Mouse (Mus musculus) cerebellum, adult 9-10 months (tissue): ENCODE measurements around the gene Auts2.
"Not testable (repeated sequence)": the region's sequence is repeated elsewhere in the genome, so short reads cannot be mapped to it uniquely, and the experiment has no call there.

Experiments
- DNase-seq: peaks from one replicate; pipeline ENCODE4 v3.0.0; 2022

Gene Auts2

GRCm38 (mm10) chr5:132543118-132544071 lies at the start of gene Auts2:
TSS of gene Auts2 (minus strand) at chr5:132543344.
- DNase-seq: peak; percentile 88

DNA sequence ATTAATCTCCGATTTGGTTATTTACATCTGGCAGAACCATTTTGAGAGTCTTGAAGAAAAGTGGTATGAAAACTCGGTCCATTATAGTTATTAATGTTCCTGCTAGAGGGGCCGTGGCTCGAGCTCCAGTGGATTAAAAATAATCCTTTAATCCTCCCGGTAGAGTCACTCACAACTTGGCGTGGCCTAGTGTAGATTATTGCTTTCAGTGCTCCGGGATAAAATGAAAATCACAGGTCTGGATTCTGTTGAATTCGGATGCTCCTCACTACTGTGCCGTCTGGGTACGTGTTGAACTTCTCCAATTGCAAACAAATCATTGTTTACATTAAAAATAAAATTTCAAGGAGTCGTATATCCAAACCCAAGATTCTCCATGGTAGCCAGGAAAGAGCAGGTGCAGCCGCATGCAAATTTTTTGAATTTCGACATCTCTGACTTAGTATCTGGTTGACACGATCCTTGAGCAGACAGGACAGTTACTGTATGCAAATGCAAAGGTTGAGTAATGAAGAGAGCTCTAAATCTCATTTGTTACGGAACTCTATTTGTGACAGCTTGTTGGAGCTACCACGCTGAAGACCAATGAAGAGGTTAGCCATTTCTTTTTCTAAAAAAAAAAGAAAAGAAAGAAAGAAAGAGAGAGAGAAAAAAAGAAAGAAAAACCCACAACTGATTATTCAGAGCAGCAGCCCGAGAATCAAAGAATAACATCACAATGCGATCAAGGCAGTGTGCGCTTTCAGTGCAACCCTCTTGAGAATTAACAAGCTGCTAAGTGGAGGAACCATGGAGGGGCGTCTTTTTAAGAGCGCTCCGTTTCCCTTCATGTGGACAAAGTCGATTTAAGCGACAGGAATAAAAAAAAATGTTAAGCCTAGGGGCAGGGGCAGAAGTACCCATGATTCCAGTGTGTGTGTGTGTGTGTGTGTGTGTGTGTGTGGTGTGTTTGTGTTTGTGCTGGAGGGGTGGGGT lies 48.9 kb upstream of the Auts2 start:
- no peak for DNase-seq

DNA sequence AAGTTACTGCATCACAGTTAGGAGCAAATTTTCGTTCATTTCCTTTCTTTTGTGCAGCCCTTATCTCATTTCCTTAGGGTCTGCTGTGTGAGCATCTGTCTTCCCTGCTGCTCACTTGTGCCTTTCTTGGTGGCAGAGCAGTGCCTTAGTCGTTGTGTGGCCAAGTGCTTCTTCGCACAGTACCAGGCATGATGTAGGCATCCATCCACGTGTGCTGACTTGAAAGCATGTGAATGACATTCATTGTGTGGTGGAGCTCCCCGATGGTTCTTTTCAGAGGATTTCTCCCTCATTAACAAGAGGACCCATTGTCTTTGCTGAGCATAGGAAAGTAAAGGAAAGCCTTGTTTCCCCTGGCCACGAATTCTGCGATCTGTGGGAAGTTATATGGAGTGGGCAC lies 36.6 kb upstream of the Auts2 start:
- no peak for DNase-seq

DNA sequence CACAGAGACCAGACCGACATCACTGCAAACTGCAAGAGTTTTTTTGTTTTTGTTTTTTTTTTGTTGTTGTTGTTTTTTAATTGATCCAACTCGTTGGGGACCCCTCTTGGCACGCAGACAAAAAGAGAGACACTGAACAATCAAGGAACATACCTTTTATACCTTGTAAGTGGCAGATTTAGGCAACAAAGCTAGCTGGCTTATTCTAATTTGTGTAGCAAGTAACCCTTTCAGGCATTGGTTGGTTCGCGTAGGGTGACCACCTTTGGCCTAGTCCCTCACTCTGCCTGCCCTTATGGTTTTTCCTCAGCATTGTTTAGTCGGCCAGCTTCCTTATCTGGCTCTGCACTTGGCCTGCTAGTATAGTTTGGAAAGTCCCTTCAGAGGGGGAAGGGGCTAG lies 17.6 kb upstream of the Auts2 start:
- not testable (repeated sequence) for DNase-seq

DNA sequence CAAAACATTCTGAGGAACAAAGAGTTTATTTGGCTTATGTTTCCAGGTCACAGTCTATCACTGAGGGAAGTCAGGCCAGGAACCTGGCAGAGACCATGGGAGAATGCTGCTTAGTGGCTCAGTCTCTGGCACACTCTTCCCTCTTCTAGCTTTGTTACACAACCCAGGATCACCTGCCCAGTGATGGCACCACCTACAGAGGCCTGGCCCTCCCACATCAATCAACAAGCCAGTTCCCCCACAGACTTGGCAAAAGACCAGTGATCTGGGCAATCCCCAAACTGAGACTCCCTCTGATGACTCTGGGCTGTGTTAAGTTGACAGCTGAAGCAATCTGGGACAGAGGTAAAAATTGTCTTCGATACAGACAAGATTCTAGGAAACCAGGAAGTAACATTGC lies 2.6 kb upstream of the Auts2 start:
- peak; percentile 50 for DNase-seq

DNA sequence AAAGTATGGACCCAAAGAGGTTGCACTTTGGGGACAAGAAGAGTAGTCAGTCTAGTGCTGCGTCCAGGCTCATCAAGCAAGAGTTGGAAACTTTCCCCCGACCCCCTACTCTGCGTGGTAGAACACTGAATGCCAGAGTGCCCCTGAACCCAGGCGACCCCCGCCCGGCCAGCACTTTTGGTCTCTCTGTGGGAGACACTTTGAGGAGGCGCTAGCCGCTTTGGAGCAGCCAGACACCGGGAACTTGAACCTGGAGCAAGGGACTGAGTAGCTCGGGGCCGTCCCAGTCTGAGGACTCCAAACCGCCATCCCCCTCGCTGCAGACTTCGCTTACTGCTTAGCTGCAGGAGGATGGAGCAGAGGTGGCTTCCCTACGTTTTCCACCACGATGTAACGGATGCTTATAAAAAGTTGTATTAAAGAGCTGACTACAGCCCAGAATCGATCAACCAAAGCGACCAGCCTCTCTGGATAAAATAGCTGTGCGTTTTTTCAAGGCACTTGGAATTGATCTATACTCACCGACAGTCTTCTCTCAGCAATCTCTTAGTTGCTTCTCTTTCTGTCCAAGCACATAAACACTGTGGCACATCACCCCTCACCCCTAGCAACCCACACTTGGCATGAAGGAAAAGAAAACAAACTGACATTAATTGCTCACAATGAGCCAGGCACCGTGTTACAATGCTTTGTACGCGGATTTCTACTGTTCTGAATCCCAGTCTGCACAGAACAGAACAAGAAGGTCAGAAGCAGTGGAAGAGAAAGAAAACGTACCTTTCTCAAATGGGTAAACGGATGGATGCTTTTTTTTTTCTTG lies 1.2 kb upstream of the Auts2 start:
- peak; percentile 54 for DNase-seq

DNA sequence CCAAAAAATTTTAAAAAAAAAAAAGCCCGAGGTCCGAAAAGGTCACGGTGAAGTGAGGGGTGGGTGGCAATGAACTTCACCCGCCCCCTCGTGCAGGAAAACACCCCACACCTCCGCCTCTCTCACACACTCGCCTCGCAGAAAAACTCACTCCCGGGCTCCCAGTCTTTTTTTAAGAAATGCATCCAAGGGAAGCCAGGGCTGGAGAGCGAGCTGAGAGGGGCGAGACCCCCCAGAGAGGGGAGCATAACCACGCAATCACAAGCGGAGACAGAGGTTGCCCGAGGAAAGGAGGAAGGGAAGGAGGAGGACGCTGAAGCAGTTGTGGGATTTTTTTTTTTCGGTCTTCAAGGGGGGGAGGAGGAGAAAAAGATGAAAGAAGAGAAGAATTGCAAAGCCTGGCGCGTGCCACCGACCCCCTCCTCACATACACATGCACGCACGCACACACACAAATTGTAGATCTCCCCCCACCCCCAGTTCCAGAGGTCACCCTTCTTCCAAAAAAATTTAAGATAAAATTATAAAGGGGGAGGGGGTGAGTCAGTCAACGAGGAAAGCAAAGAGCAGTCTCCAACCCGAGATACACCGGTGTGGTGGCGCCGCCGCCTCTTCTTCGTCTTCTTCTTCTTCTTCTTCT lies 643 bp downstream of the Auts2 start:
- peak; percentile 48 for DNase-seq

GRCm38 (mm10) chr5:132541951-132542350 lies 1.2 kb downstream of the Auts2 start:
- DNase-seq: no peak

GRCm38 (mm10) chr5:132541371-132541931 lies 1.7 kb downstream of the Auts2 start:
- peak; percentile 42 for DNase-seq

DNA sequence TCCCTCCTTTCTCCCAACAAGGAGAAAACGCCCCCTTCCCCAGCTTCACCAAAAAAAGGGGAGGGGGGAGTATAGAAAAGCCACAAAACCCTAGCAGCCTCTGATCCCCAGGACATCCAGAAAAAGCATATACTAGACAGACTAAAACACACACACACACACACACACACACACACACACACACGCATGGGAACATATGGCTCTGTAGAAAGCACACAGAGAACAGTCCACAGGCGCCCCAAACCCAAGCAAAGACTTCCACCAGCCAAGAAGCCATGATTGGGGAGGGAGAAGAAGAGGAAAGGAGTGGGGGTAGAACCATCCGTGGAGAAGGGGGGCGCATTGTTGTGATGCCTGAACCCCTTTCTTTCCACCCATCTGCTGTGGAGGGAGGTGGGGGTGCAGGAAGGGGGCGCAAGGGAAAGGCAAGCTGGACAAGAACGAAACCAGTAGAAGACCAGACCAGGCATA lies 2.3 kb downstream of the Auts2 start:
- peak; percentile 62 for DNase-seq

- DNase-seq: no peak
Measured at GRCm38 (mm10) chr5:132537475-132537874, 5.7 kb downstream of the Auts2 start.

DNA sequence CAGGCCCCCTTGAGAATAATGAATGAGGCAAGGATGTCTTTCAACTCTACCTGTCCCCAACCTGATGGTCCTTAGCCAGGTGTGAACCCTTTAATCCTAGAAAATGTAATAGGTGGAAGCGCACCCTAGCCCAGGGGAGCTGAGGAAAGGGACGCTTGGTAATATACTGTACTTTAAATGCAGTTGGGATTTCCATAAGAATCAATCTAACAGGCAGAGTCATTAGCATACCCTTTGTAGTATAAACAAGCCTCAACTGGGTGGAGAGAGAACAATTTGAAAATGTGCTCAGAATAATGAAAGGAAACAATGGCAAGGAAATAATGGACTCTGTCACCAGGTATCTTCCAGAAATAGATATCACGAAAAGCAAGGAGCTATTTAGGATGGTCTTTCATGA lies 16.7 kb downstream of the Auts2 start:
- DNase-seq: no peak

DNA sequence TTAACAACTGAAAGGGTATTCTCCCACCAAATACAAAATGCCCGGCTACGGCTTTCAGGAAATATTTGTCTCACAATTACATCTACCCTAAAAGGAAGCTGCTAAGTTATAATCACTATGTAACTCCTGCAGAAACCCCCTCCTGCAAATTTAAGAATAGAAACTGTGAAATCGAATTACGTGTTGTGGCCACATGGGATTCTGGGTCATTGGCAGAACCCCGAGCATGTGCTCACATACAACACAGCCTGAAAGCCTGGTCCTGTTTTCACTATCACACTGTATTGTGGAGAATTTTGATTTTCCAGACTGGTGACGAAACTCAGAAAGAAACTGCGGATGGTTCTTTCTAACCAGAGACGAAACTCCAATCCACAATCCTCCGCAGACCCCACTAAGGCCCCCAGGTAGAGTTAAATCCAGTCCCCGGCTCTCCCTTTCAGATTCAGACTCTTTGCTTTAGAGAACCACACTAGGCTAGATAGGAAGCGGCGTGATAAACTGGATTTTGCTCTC lies 21.7 kb downstream of the Auts2 start:
- no peak for DNase-seq

DNA sequence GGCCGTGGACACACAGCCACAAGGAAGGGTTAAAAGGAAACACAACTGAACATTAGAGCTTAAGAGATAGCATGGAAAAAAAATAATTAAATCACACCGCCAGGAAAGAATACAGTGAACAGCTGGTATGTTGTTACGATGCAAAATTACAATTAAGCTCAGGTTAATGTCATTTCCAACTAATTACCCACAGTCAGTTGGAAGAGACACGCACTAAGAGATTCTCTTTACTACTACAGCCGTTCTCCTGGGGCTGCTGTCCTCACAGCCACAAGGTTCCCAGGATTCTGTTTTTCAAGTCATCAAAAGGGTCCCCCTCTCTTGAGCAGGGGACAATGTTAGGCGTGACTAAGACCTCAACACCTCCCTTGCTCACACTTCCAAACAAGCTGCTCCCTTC lies 25.3 kb downstream of the Auts2 start:
- DNase-seq: no peak

DNA sequence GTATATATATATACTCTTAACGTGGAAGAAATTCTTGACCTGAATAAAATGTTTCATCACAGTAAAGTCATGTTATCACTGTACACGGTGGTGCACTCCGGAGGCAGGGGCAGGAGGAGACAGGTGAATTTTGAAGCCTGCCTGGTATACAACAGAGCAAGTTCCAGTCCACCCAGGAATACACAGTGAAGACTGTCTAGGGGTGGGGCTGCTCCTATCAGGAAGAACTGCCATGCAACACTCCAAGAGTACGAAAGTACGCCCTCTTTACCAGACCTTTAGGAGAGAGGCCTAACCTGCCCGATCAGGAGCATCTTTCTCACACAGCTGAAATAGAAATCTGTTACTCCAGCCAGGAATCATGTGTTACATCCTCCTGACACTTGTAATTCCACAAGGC lies 28.6 kb downstream of the Auts2 start:
- DNase-seq: no peak

- no peak for DNase-seq
Measured at GRCm38 (mm10) chr5:132513206-132513605, 29.9 kb downstream of the Auts2 start.

DNA sequence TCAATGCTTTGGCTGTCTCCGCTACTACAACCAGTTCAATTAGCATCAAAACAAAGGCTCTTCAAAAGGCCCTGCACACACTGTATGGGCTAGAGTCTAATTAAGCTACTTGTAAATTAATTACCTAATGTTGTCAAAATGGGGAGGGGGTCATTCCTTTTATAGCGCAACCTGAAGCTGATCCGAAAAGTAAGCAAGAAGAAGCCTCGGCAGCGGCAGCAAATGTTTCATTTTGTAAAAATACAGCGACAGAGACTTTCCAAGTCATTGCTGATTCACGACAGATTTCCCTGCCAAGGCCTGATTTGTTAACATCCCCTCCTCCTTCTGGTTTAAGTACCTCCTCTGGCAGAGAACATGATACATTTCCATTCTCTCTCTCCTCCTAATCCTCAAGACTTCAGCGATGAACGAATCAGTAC lies 33.7 kb downstream of the Auts2 start:
- DNase-seq: no peak

GRCm38 (mm10) chr5:132504893-132505292 lies 38.3 kb downstream of the Auts2 start:
- no peak for DNase-seq

DNA sequence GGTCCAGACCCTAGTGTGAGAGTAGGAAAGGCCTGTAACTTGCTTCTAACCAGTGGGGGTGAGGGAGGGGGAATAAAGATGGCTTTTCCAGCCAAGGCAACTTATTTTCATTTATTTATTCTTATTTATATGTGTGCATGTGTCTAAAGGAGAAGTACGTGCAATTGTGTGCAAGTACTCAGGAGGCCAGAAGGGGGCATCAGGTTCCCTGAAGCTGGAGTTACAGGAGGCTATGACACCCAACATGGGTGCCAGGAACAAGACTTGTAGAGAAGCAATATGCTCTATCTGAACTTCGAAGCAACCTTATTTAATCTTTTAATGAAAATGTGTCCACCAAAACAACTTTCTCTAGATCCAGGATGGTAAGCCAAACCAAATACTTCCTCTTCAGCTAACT lies 39.7 kb downstream of the Auts2 start:
- no peak for DNase-seq

DNA sequence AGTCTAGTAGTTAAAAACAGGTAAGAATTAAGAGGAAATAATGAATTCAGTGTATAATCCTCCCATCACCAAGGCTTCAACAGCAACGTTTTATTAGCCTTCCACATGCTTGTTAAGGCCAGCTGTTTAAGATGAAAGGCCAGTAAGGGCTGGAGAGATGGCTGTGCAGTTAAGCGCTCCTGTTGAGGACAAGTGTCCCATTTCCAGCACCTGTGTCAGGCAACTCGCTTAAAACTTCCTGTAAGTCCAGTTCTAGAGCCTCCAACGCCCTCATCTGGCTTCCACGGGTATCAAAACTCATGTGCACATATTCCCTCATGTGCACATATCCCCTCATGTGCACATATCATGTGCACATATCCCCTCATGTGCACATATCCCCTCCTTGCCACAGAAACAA lies 41.1 kb downstream of the Auts2 start:
- DNase-seq: no peak

- DNase-seq: no peak
Measured at GRCm38 (mm10) chr5:132500817-132501231, 42.3 kb downstream of the Auts2 start.
